Mouse (Mus musculus) large intestine, adult 2 months (tissue): ENCODE data around the gene Stk32c. TPM values are rescaled to one million over a fixed set of nuclear protein-coding genes. Genes with fewer than 3 reads are reported as not detected.
A peak's percentile ranks its signal among the peaks of the same experiment; 100 is the strongest.

ENCODE experiments used
- DNase-seq: peaks from one replicate; pipeline ENCODE4 v3.0.0-alpha.2; 2012; ENCODE audit warnings: low read depth, low spot score
- WGBS: fragments of 180-500 bp; shearing (Covaris S2); methylation state at CpG from one replicate; pipeline ENCODE4 v1.1.7; 2018; 5-methylcytosine and 5-hydroxymethylcytosine counted together
- polyA plus RNA-seq: library from polyadenylated mRNA; depleted of rRNA; stranded (reverse); fragments of >200 nt; gene quantifications from 2 replicates; pipeline ENCODE4 v1.2.3, GENCODE M21; 2012

Stk32c gene
- polyA plus RNA-seq, 1 experiment = 2.7 TPM

GRCm38 (mm10) chr7:139156341-139157058 lies 56.6 kb downstream of the Stk32c start:
- 21% methylated on average over 10 of the region's 10 CpGs for WGBS
- peak; percentile 19 for DNase-seq

- WGBS = 43% methylated on average over 7 of the region's 7 CpGs
- no peak for DNase-seq
Measured at GRCm38 (mm10) chr7:139152927-139153326, 60.2 kb downstream of the Stk32c start.

- 28% methylated on average over 10 of the region's 10 CpGs for WGBS
- no peak for DNase-seq
Measured at GRCm38 (mm10) chr7:139151116-139151515, 62.0 kb downstream of the Stk32c start.

- no peak for DNase-seq
- 47% methylated on average over 7 of the region's 7 CpGs for WGBS
Measured at GRCm38 (mm10) chr7:139149373-139149772, 63.7 kb downstream of the Stk32c start.

- 43% methylated on average over 4 of the region's 4 CpGs for WGBS
- no peak for DNase-seq
Measured at GRCm38 (mm10) chr7:139147360-139147759, 65.7 kb downstream of the Stk32c start.

GRCm38 (mm10) chr7:139145891-139146290 lies 67.2 kb downstream of the Stk32c start:
- WGBS = 57% methylated on average over 7 of the region's 7 CpGs
- no peak for DNase-seq

GRCm38 (mm10) chr7:139143785-139144184 lies 69.3 kb downstream of the Stk32c start:
- WGBS = 46% methylated on average over 1 of the region's 1 CpGs
- DNase-seq = no peak

- 39% methylated on average over 11 of the region's 11 CpGs for WGBS
- DNase-seq = no peak
Measured at GRCm38 (mm10) chr7:139139921-139140461, 73.1 kb downstream of the Stk32c start.

- no peak for DNase-seq
- WGBS = 75% methylated on average over 5 of the region's 5 CpGs
Measured at GRCm38 (mm10) chr7:139136906-139137491, 76.1 kb downstream of the Stk32c start.

- 76% methylated on average over 5 of the region's 5 CpGs for WGBS
Measured at GRCm38 (mm10) chr7:139135236-139135635, 77.9 kb downstream of the Stk32c start.

GRCm38 (mm10) chr7:139133446-139133845 lies 79.7 kb downstream of the Stk32c start:
- no peak for DNase-seq
- WGBS = 51% methylated on average over 3 of the region's 3 CpGs

More at GRCm38 (mm10) chr7:139135236-139135635, 77.9 kb downstream of the Stk32c start:
- no peak for DNase-seq

- no peak for DNase-seq
- 55% methylated on average over 8 of the region's 8 CpGs for WGBS
Measured at GRCm38 (mm10) chr7:139131538-139131937, 81.6 kb downstream of the Stk32c start.

- DNase-seq = no peak
- 19% methylated on average over 6 of the region's 6 CpGs for WGBS
Measured at GRCm38 (mm10) chr7:139130361-139130760, 82.7 kb downstream of the Stk32c start.

GRCm38 (mm10) chr7:139128994-139129393 lies 84.1 kb downstream of the Stk32c start:
- DNase-seq = no peak
- WGBS = 77% methylated on average over 4 of the region's 4 CpGs

- 61% methylated on average over 7 of the region's 7 CpGs for WGBS
Measured at GRCm38 (mm10) chr7:139126549-139126948, 86.6 kb downstream of the Stk32c start.

GRCm38 (mm10) chr7:139125881-139126280 lies 87.2 kb downstream of the Stk32c start:
- peak; percentile 13 for DNase-seq
- WGBS = 31% methylated on average over 4 of the region's 4 CpGs

More at GRCm38 (mm10) chr7:139126549-139126948, 86.6 kb downstream of the Stk32c start:
- no peak for DNase-seq

GRCm38 (mm10) chr7:139119775-139120153 lies 93.3 kb downstream of the Stk32c start:
- DNase-seq = no peak
- WGBS = 37% methylated on average over 2 of the region's 2 CpGs

- WGBS = 34% methylated on average over 13 of the region's 13 CpGs
- DNase-seq = peak; percentile 38
Measured at GRCm38 (mm10) chr7:139119152-139119774, 93.8 kb downstream of the Stk32c start.

- WGBS = 76% methylated on average over 9 of the region's 9 CpGs
- no peak for DNase-seq
Measured at GRCm38 (mm10) chr7:139107908-139108650, 105.0 kb downstream of the Stk32c start.

- WGBS = 83% methylated on average over 7 of the region's 7 CpGs
- DNase-seq = no peak
Measured at GRCm38 (mm10) chr7:139105705-139106104, 107.4 kb downstream of the Stk32c start.
